Mouse (Mus musculus) embryonic stem cell, embryonic (primary cell): ENCODE measurements at regions not wholly inside any gene's neighbourhood (a gene's known extent, or its start where the extent isn't known, plus 50 kb on each side); places are given as distances from the start of the nearest gene placed in this dataset.

Source experiments
- CTCF ChIA-PET, 4 experiments: fragments of 300-600 bp in 2 of 4; fragments of 350-600 bp in 2 of 4; sonication (Branson Sonifier 250); formaldehyde crosslinking; loops; one replicate each; lab custom pipeline; 2022; ENCODE audit warnings: inconsistent platforms in 2 of 4; lab: Charles Lee
- POLR2A ChIA-PET, 4 experiments: fragments of 300-600 bp in 2 of 4; fragments of 350-600 bp in 2 of 4; sonication (Branson Sonifier 250); formaldehyde crosslinking; loops; one replicate each; lab custom pipeline; 2022; ENCODE audit warnings: antibody characterized with exemption in 4 of 4, inconsistent platforms in 1 of 4; lab: Charles Lee

DNA sequence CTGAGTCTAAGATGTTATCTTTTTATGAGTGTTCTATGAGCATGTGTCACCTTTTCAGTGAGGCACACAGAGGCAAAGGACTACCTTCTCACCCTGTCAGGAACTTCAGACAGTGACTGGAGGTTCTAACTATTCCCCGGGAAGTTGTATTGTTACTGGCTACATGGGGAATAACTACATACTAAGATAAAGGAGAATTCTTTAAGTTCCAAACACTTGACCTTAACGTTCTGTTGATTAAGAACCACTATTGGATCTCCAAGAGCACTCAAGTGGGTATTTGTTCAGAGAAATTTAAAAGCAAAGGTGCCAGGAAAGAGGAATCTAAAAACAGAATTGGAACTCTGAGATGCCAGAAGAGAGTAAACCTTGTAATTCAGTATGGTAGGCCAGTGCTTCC lies 139.5 kb upstream of the Nrp1 start:
- ChIA-PET CTCF (no interaction called here), POLR2A (no interaction called here)

DNA sequence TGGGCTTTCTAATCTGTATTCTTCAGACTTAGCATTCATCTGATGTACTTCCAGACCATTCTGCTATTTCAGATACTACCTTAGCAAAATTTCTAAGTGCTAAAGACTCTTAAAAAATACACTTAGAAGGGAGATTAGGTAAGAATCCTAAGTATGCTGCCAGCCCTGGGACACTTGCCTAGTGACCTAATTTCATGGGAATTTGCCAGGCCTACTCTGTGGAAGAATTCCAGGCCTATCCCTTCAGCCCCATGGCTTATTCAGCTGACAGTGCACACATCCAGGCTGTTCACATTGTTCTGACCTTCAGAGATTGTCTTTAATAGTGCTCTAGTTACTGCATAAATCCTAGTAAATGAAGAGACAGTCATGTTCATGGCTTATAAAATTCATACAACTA lies 138.9 kb upstream of the Nrp1 start:
- ChIA-PET POLR2A (no interaction called here), CTCF (no interaction called here)

- ChIA-PET CTCF (no interaction called here), POLR2A (interaction anchor here in 1 of 4 experiments (0.8 kb wide), 1 partner anchor 426 kb away, joined by 4 read pairs; no protein-coding TSS in a partner anchor)
Measured at GRCm38 (mm10) chr8:128223092-128223491, 135.3 kb upstream of the Nrp1 start.

DNA sequence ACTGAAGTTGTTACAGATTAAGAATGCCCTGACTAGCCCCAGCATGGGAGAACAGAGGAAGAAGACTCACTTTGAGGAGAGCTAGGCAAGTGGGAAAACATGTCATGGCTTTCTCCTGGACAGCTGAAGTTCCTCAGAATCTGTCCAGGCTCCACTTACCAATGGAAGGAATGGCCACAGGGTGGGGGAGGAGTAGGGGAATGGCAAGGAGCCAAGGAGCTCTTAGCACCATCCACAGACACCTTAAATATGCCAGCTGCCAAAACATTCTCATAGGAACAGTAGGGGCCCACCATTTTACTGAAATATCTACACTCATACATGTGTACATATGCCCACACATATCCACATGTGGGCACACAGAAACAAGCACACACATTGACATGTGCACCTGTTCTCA lies 134.9 kb upstream of the Nrp1 start:
- ChIA-PET CTCF (no interaction called here), POLR2A (no interaction called here)

GRCm38 (mm10) chr8:128225123-128225522 lies 133.3 kb upstream of the Nrp1 start:
- CTCF ChIA-PET = no interaction called here
- POLR2A ChIA-PET = no interaction called here

- ChIA-PET POLR2A (no interaction called here), CTCF (no interaction called here)
Measured at GRCm38 (mm10) chr8:128235071-128235470, 123.3 kb upstream of the Nrp1 start.

DNA sequence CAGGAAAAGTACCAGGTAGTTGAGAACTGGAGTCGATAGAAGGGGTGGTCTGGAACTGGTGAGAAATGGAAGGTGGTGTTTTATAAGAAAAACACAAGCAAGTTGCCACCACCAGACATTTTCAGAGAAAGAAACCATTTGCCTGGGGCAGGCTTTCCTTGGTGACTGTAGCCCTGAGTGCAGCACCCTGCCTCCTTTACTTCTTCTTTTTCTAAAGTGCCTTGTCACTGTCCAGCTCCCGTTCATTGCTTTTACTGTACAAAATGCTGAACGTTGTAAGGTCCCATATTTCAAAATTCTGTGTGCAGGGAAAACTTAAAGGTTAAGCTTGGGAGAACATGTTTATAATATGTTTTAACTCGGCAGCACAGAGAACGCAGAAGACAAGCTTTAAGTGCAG lies 122.9 kb upstream of the Nrp1 start:
- CTCF ChIA-PET = no interaction called here
- POLR2A ChIA-PET = no interaction called here

- ChIA-PET CTCF (no interaction called here), POLR2A (interaction anchor here in 1 of 4 experiments (1.2 kb wide), 1 partner anchor 11 kb away, joined by 3 read pairs; no protein-coding TSS in a partner anchor)
Measured at GRCm38 (mm10) chr8:128236097-128236496, 122.3 kb upstream of the Nrp1 start.

- ChIA-PET CTCF (no interaction called here), POLR2A (no interaction called here)
Measured at GRCm38 (mm10) chr8:128238948-128239347, 119.5 kb upstream of the Nrp1 start.

- POLR2A ChIA-PET = no interaction called here
- CTCF ChIA-PET = no interaction called here
Measured at GRCm38 (mm10) chr8:128239783-128240182, 118.6 kb upstream of the Nrp1 start.

DNA sequence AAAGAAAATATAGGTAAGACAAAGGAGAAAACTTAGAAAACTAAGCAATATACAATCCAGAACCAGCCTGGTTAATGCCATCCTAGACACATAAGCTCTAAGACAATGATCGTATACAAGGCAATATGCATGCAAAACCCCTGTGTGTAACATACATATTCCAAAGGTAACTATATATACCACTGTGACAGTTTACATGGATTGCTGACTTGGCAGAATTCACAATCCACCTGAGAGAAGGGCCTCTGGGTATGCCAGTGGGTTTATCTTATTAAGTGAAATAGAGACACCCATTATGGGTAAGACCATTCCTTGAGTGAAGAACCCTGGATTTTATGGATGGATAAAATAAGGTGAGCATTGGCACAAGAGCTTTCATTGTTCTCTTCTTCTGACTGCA lies 117.2 kb upstream of the Nrp1 start:
- CTCF ChIA-PET = no interaction called here
- POLR2A ChIA-PET = no interaction called here

- ChIA-PET CTCF (no interaction called here), POLR2A (no interaction called here)
Measured at GRCm38 (mm10) chr8:128242465-128243251, 115.7 kb upstream of the Nrp1 start.

- ChIA-PET CTCF (no interaction called here), POLR2A (interaction anchor here in 1 of 4 experiments (0.6 kb wide), 2 partner anchors 40 to 170 kb away, joined by 3 to 7 read pairs; no protein-coding TSS in a partner anchor)
Measured at GRCm38 (mm10) chr8:128251723-128252122, 106.7 kb upstream of the Nrp1 start.

GRCm38 (mm10) chr8:128260836-128261235 lies 97.6 kb upstream of the Nrp1 start:
- CTCF ChIA-PET = no interaction called here

DNA sequence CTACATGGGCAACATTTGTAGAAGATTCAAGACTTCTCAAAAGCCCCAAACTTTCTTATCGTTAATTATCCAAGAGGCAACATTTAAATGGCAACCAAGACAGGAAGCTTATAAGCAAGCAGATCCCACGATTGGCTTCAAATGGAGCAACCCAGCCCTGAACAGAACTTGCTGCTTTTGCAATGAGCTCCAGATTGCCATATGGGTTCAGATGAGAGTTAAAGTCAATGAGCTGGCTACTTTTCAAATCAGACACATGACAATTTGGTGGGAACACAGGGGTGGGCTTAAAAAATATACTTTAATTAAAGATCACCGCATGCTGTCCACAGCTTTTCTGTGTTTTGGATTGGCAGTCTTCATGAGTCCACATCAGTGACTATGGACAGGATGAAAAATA lies 97.0 kb upstream of the Nrp1 start:
- POLR2A ChIA-PET = no interaction called here
- CTCF ChIA-PET = no interaction called here

More at GRCm38 (mm10) chr8:128260836-128261235, 97.6 kb upstream of the Nrp1 start:
- POLR2A ChIA-PET = no interaction called here

DNA sequence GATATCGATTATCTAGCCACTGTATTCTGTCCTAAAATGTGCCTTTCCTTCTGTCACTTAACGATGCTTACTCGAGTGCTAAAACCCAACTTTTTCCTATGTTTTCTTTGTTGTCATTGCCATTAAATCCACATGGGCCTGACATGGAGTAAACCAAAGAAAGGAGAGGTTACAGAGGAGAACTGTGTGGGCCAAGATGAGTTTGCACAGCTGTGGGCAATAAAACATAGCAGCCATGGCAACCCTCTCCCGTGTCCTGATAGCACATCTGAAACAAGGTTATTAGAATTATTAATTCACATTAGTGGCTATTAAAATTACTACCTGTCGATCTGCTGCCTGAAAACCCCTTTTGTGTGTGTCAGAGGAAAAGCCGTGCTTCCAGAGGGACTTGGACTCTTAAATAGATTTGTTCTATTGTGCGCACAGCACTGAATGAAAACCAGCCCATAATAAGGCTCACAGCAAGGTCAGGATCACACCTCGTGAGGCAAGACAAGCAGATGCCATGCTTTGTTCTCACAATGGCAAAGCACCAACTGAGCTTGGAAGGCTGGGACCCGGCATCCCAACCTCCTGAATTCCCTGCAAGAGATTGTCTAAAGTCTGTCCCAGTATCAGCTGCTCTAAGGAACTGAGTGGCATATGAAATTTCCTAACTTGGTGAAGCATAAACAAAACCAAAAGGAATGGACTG lies 95.0 kb upstream of the Nrp1 start:
- ChIA-PET CTCF (no interaction called here), POLR2A (no interaction called here)

- POLR2A ChIA-PET = interaction anchor here in 1 of 4 experiments (1.7 kb wide), 1 partner anchor 19 kb away, joined by 4 read pairs; no protein-coding TSS in a partner anchor
- CTCF ChIA-PET = no interaction called here
Measured at GRCm38 (mm10) chr8:128267261-128267660, 91.1 kb upstream of the Nrp1 start.

DNA sequence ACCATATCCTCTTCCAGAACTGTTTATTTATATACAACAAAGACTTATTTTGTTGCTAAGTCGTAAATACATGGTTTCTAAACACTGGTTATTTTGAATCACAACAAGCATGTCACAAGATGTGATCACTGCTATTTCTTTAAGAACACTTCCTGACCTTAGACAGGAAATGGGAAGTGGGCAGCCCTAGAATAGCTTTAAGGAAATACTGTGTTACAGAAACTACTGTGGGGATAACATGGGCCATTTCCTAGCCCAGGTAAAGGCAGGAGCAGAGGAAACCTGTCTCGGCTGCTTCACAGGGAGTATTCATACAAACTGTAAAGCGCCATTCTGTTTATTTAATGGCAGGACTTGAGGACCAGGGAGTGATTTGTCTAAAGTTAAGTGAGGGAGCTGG lies 90.4 kb upstream of the Nrp1 start:
- POLR2A ChIA-PET = no interaction called here
- CTCF ChIA-PET = no interaction called here

- ChIA-PET POLR2A (no interaction called here), CTCF (interaction anchor here in 1 of 4 experiments (0.7 kb wide), 1 partner anchor 49 kb away, joined by 3 read pairs; no protein-coding TSS in a partner anchor)
Measured at GRCm38 (mm10) chr8:128269546-128269945, 88.9 kb upstream of the Nrp1 start.

DNA sequence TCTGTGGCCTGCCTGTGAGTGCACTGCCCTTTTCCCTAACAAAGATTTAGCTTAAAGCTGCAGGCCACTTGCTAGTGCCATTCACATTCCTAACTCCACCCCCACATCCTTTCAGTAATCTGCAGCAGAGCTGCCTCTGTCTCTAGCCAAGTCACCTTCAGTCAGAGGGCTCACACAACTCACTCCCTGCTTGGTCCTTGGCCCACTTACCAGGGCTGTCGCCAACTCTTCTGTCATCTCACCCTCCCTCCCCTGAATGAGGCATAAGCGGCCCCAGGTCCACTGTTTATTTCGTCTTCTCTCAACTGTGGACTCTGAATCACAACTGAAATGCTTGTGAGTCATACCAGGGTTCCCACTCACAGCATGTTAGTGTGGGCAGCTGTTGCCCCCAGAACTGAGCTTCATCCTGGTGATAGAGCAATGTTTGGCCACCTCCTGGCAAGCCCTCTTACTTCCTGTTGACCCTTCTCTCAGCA lies 85.5 kb upstream of the Nrp1 start:
- CTCF ChIA-PET = no interaction called here
- POLR2A ChIA-PET = interaction anchor here in 1 of 4 experiments (0.7 kb wide), 1 partner anchor 214 kb away, joined by 3 read pairs; no protein-coding TSS in a partner anchor
